Mouse (Mus musculus) heart, postnatal 0 days (tissue): ENCODE data around the gene Rae1.

Source experiments
- CTCF ChIP-seq: IDR thresholded peaks from 2 replicates; pipeline ENCODE4 v1.5.1; 2016; ENCODE audit warnings: antibody characterized with exemption, control low read depth, low read depth
- EP300 ChIP-seq: IDR thresholded peaks from 2 replicates; pipeline ENCODE4 v1.6.1; 2016; ENCODE audit warnings: antibody characterized with exemption, low read depth

GRCm38 (mm10) chr2:173024392-173024791 lies 24.5 kb downstream of the Rae1 start:
- TF ChIP-seq EP300: no peak
- no peak for TF ChIP-seq CTCF
